Mouse (Mus musculus) hindbrain, postnatal 0 days (tissue): Measurements from ENCODE around the gene Gm11214. TPM values are rescaled to one million over a fixed set of nuclear protein-coding genes. Genes with fewer than 3 reads are reported as not detected.

Experiments
- ATAC-seq: fragments of 200-750 bp; cut with Nextera tagmentation; 2 replicates; pipeline ENCODE4 v1.8.0; 2017; ENCODE audit warnings: mild to moderate bottlenecking, moderate TSS enrichment, moderate library complexity
- DNase-seq: peaks from one replicate; pipeline ENCODE4 v3.0.0-alpha.2; 2015; ENCODE audit warnings: low spot score
- H3K27ac ChIP-seq: fragments of 300-500 bp; sonication (generic); 2 replicates; pipeline ENCODE4 v1.5.1; 2014; ENCODE audit warnings: mild to moderate bottlenecking
- H3K27me3 ChIP-seq: fragments of 300-500 bp; sonication (generic); 2 replicates; pipeline ENCODE4 v1.6.1; 2014; ENCODE audit warnings: low read length, mixed read lengths; ENCODE audit not compliant: insufficient read depth
- H3K36me3 ChIP-seq: fragments of 300-500 bp; sonication (generic); 2 replicates; pipeline ENCODE4 v1.6.1; 2014; ENCODE audit warnings: low read length, mixed read lengths; ENCODE audit not compliant: insufficient read depth
- H3K4me1 ChIP-seq: fragments of 300-500 bp; sonication (generic); 2 replicates; pipeline ENCODE4 v1.6.1; 2014; ENCODE audit warnings: antibody characterized with exemption, low read length, mixed read lengths; ENCODE audit not compliant: insufficient read depth
- H3K4me2 ChIP-seq: fragments of 300-500 bp; sonication (generic); 2 replicates; pipeline ENCODE4 v1.6.1; 2014; ENCODE audit warnings: low read depth, mild to moderate bottlenecking, low read length, moderate library complexity, mixed read lengths
- H3K4me3 ChIP-seq: fragments of 300-500 bp; sonication (generic); 2 replicates; pipeline ENCODE4 v1.5.1; 2014; ENCODE audit warnings: low read length
- H3K9ac ChIP-seq: fragments of 300-500 bp; sonication (generic); replicated peaks from 2 replicates; pipeline ENCODE4 v1.6.1; 2014; ENCODE audit warnings: mild to moderate bottlenecking, low read length, moderate library complexity, mixed read lengths
- H3K9me3 ChIP-seq: fragments of 300-500 bp; sonication (generic); 2 replicates; pipeline ENCODE4 v1.6.1; 2016; ENCODE audit warnings: low read length, mixed read lengths
- CTCF ChIP-seq: IDR thresholded peaks from 2 replicates; pipeline ENCODE4 v1.5.1; 2016; ENCODE audit warnings: antibody characterized with exemption, control low read depth, low read depth
- WGBS: fragments of 180-500 bp; shearing (Covaris S2); extraction: QIAGEN DNeasy Blood & Tissue Kit; methylation state at CpG from one replicate; pipeline ENCODE4 v1.1.7; 2014; 5-methylcytosine and 5-hydroxymethylcytosine counted together
- polyA plus RNA-seq: library from polyadenylated mRNA; unstranded; fragments of >200 nt; fragmentation: Nextera tagmentation; extraction: Ambion mirVana; gene quantifications from 2 replicates; pipeline ENCODE4 v1.2.1, GENCODE M21; 2015
- total RNA-seq: library from RNA; depleted of rRNA; stranded (reverse); fragments of >200 nt; gene quantifications from 2 replicates; pipeline ENCODE4 v1.2.3, GENCODE M21; 2014

Gm11214 gene
- total and polyA plus RNA-seq, 2 experiments from 2014 or later: not detected

DNA sequence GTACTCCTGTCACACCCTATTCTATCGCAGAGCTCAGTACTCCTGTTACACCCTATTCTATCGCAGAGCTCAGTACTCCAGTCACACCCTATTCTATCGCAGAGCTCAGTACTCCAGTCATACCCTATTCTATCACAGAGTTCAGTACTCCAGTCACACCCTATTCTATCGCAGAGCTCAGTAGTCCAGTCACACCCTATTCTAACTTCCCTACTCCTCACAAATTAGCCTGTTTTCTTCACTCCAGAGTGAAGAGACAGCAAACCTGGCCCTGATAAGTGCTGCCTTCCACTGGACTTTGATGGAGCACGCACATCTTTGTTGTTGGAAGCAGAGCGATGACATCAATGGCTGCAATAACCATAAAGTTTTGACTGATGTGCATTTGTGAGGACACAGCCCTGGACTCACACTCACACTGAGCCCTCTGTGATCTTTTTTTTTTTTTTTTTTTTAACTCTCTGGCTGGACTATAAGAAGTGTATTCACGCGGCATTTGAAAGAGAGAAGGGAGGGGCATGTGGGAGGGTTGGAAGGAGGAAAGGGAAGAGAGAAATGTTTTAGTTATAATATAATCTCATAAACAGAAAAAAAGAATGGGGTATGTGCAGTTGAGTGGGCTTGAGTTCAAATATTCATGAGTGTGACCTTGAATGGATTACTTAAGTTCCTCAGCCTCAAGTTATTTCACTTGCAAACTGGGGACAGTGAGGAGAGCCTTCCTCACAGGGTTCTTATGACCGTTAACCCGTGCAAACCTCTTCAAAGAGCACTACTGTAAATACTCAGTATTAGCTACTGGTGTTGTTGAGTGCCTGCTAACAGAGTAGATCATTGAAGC, 21.5 kb upstream of the Gm11214 start:
- H3K4me3 ChIP-seq: no peak overlapping the region
- no peaks in the 10 kb centered on the region for H3K4me1 ChIP-seq
- no peak overlapping the region for H3K4me2 ChIP-seq
- no peak for DNase-seq
- no peak for ATAC-seq
- H3K27ac ChIP-seq: no peak overlapping the region
- 84% methylated on average over 10 of the region's 10 CpGs for WGBS
- no peaks in the 10 kb centered on the region for H3K36me3 ChIP-seq
- no peak for TF ChIP-seq CTCF
- H3K9ac ChIP-seq: no peak overlapping the region
- H3K9me3 ChIP-seq: no peaks in the 10 kb centered on the region
- H3K27me3 ChIP-seq: no peaks in the 10 kb centered on the region

DNA sequence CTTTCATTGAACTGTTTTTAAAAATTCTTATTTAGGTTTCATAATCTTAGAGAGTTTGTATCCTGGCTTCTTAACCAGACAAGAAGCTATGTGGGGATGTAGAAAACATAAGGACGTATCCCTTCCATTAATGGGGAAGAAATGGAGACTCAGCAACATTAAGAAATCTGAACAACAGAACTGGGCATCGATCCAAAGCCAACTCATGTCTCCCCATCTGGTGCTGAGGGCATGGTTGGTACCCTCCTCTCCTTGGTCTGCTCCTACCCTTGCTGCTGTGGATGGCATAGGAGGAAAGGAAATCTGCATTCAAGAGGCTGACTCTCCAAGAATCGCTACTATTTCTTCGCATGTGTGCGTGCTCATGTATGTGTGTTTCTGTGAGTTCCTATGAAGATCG, 20.5 kb upstream of the Gm11214 start:
- Histone ChIP-seq H3K4me1 (no peaks in the 10 kb centered on the region), H3K9ac (no peak overlapping the region), H3K36me3 (no peaks in the 10 kb centered on the region), H3K9me3 (no peaks in the 10 kb centered on the region), H3K4me2 (no peak overlapping the region), H3K27me3 (no peaks in the 10 kb centered on the region), H3K4me3 (no peak overlapping the region), H3K27ac (no peak overlapping the region)
- TF ChIP-seq CTCF: no peak
- ATAC-seq: no peak
- DNase-seq: peak; percentile 58
- WGBS: 77% methylated on average over 6 of the region's 6 CpGs

DNA sequence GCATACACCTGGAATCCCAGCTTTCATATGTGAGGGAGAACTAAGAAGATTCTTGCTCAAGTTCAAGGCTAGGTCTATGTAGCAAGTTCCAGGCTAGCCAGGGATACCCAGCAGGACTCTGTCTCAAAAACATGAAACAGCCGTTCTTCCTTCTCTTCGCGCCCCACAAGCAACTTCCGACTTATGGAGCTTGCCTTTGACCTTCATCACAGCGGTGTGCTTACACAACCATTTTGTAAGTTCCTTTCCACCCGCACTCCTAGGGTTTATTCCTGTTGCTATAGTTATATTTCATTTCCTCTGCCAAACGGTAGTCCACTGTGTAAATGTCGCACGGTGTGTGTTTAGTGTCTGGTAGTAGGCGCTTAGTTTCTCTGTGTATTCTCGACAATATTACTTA, 19.9 kb upstream of the Gm11214 start:
- WGBS: 70% methylated on average over 11 of the region's 11 CpGs
- H3K4me1 ChIP-seq: no peaks in the 10 kb centered on the region
- H3K27me3 ChIP-seq: no peaks in the 10 kb centered on the region
- no peak overlapping the region for H3K9ac ChIP-seq
- no peak overlapping the region for H3K4me2 ChIP-seq
- DNase-seq: no peak
- H3K4me3 ChIP-seq: no peak overlapping the region
- no peaks in the 10 kb centered on the region for H3K9me3 ChIP-seq
- H3K27ac ChIP-seq: no peak overlapping the region
- no peak for ATAC-seq
- no peaks in the 10 kb centered on the region for H3K36me3 ChIP-seq
- TF ChIP-seq CTCF: no peak

DNA sequence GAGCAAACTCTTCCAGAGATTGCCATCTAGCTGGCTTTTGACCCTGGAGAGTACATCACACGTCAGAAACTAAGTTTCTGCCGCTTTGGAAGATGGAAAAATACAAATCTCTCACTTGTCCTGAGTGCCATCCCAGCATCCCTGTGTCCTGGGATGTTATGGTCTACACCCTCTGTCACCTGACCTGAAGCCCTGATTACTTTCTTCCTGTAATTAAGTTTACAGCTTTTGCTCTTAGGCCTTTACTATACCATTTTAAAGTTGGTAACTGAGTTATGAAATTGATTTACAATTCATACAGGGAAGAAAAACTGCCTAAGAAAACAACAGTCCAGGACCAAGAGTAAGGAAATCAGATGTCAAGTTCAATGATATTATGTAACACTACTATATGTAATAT, 19.3 kb upstream of the Gm11214 start:
- Histone ChIP-seq H3K27ac (no peak overlapping the region), H3K4me3 (no peak overlapping the region), H3K4me2 (no peak overlapping the region), H3K4me1 (no peaks in the 10 kb centered on the region), H3K9me3 (no peaks in the 10 kb centered on the region), H3K9ac (no peak overlapping the region), H3K36me3 (no peaks in the 10 kb centered on the region), H3K27me3 (no peaks in the 10 kb centered on the region)
- DNase-seq (no peak), ATAC-seq (no peak)
- TF ChIP-seq CTCF: no peak
- 83% methylated on average over 2 of the region's 2 CpGs for WGBS

DNA sequence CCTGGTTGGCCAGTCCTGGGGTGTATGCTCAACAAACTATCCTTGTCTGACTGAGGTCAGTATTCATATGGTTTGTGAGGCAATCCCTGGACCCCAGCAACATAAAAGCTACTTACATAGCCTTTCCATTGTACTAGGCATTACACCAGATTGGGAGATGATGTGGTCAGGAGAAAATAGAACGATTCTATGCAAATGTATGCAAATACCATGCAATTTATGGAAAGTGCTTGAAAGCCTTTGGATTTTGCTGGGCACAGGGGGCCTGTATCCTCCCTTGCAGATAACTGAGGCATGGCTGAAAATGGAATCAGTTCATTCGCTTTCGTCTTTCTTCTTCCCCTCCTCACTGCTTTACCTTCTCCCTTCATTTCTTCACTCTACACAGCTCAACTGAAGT, 18.4 kb upstream of the Gm11214 start:
- WGBS: 79% methylated on average over 3 of the region's 3 CpGs
- Histone ChIP-seq H3K27me3 (no peaks in the 10 kb centered on the region), H3K9ac (no peak overlapping the region), H3K4me2 (no peak overlapping the region), H3K36me3 (no peaks in the 10 kb centered on the region), H3K27ac (no peak overlapping the region), H3K4me3 (no peak overlapping the region), H3K9me3 (no peaks in the 10 kb centered on the region), H3K4me1 (no peaks in the 10 kb centered on the region)
- ATAC-seq: no peak
- no peak for TF ChIP-seq CTCF
- no peak for DNase-seq

DNA sequence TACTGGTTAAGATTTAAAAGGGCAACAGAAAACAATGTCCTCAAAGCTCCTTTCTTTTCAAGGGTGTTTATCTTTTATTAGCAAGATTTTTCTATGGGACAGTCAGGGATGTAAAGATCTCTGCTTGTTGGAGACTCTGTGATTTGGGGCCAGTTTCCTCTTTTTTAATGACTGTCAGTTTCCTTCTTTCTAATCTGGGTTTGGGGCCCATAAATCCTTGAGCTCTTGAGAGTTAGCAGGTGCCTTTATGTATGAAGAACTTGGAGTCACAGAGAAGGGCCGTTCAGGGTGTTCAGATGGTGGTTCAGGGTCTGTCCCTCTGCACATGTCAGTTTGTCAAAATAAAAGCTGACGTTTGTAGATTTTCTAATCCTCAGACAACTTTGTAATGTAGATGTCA, 11.9 kb upstream of the Gm11214 start:
- Histone ChIP-seq H3K36me3 (no peaks in the 10 kb centered on the region), H3K9ac (no peak overlapping the region), H3K27me3 (no peaks in the 10 kb centered on the region), H3K4me1 (no peaks in the 10 kb centered on the region), H3K4me2 (no peak overlapping the region), H3K27ac (no peak overlapping the region), H3K9me3 (no peaks in the 10 kb centered on the region), H3K4me3 (no peak overlapping the region)
- no peak for ATAC-seq
- TF ChIP-seq CTCF: no peak
- WGBS: 71% methylated on average over 2 of the region's 2 CpGs
- no peak for DNase-seq

DNA sequence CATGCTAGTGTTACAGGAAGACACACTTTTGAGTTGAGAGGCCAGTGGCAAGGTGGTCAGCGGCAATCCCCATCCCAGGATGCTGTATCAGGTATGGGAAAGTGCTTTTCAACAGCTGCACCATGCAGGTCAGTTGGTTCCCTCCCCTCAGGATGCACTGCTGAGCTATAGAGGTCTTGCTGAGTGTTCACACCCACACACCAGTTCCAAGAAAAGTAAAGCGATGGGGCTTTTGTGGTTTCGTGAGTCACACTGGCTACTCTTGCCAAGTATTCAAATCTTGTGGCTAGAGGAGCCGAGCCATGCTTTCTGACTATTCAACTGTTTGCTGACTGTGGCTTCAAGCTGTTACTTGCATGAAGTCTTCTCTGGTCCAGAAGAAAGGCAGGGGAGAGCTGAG, 5.1 kb upstream of the Gm11214 start:
- Histone ChIP-seq H3K4me2 (no peak overlapping the region), H3K27ac (no peak overlapping the region), H3K27me3 (no peaks in the 10 kb centered on the region), H3K9ac (no peak overlapping the region), H3K36me3 (no peaks in the 10 kb centered on the region), H3K9me3 (no peaks in the 10 kb centered on the region), H3K4me3 (no peak overlapping the region), H3K4me1 (no peaks in the 10 kb centered on the region)
- WGBS: 46% methylated on average over 4 of the region's 4 CpGs
- no peak for TF ChIP-seq CTCF
- ATAC-seq: no peak
- no peak for DNase-seq
